Mouse (Mus musculus): ENCODE results near the gene Dydc2. TPM values are rescaled to one million over a fixed set of nuclear protein-coding genes. Genes with fewer than 3 reads are reported as not detected.

The Dydc2 gene
- polyA plus RNA-seq, 1 experiment, result not detected

DNA sequence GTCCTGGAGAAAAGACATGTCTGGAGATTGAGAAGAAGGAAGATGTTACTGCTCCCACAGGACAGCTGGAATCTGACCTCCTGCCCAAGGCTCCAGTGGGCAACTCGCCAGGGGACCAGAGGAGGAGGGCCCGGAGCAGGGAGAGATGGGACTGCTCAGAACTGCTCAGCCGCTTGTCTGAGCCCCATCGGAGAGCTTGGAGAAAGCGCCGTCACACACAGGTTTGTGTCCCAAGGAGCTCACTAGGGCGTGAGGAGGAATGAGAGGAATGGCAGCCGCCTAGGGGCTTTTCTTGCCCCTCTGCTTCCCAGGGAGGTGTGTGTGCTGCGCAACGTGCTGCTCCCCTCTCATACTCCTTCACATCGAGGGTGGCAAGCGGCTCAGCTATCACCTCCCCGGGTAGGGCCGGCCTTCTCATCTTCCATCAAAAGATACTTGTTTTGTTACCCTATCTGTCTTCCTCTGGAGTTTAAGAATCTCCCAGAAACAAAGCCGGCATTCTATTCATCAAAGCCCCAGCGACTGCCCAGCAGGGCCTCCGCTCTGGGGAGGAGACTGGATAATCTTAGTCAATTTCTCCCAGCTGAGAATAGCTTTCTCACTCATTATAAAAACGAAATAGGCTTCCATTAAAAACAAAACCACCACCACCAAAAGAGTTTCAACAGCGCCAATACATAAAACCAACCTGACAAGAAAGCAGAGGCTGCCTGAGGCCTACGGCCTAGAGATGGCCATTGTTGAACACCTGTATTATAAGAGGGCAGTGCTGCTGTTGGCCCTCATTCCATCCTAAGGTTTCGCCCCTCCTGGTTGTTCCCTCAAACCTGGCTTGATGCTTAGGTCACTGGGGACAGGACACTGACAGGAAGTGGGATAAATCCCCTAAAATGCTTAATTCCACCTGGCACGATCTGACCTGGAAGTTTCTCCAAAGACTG is 64.5 kb downstream of the Dydc2 start:
- 87% methylated on average over 22 of the region's 22 CpGs for WGBS
- no peaks in the 10 kb centered on the region for H3K36me3 ChIP-seq (ENCODE audit: control insufficient read depth, insufficient read depth, low read length)
- TF ChIP-seq CTCF (IDR thresholded peaks at IDR 0.05; ENCODE audit: extremely low read depth, insufficient read depth, insufficient read length, insufficient replicate concordance) (no peak), POLR2A (IDR thresholded peaks at IDR 0.05; ENCODE audit: low read depth, low read length) (no peak)
- no peak overlapping the region for H3K4me3 ChIP-seq (ENCODE audit: extremely low read depth, insufficient read depth, insufficient read length)
- no peak for DNase-seq (ENCODE audit: low read depth in 1 of 2, low spot score in 2 of 2)
- H3K27me3 ChIP-seq (ENCODE audit: control insufficient read depth, insufficient read depth, low read length), result no peaks in the 10 kb centered on the region
- H3K4me1 ChIP-seq (ENCODE audit: control insufficient read depth, insufficient read depth, insufficient read length), result peaks cover 7% of the 10 kb centered on the region; the same call in 1 of the 2 replicates
- H3K27ac ChIP-seq (ENCODE audit: insufficient read depth, low read length), result no peak overlapping the region

DNA sequence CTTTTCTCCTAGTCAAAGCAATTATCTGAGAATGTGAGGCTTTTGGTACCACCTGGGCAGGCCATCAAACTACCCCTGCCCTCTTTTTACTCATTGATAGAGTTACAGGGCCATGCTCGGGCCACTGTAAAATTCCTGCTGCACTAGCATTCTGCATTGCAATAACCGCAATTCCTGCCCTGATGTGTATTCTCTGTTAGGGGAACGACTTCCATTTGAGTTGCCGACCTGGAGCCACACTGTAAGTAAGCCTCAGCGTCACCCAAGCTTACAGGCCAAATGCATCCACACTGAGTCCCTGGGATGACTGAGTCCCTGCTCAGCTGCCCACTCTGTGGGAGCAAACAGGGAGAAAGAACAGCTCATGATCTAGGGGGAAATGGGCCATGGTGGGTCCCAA is 67.4 kb downstream of the Dydc2 start:
- no peaks in the 10 kb centered on the region for H3K27me3 ChIP-seq (ENCODE audit: control insufficient read depth, insufficient read depth, low read length)
- no peak overlapping the region for H3K4me3 ChIP-seq (ENCODE audit: extremely low read depth, insufficient read depth, insufficient read length)
- no peak overlapping the region for H3K27ac ChIP-seq (ENCODE audit: insufficient read depth, low read length)
- H3K36me3 ChIP-seq (ENCODE audit: control insufficient read depth, insufficient read depth, low read length), result no peaks in the 10 kb centered on the region
- no peak for DNase-seq (ENCODE audit: low read depth in 1 of 2, low spot score in 2 of 2)
- 98% methylated on average over 5 of the region's 5 CpGs for WGBS
- peaks cover 15% of the 10 kb centered on the region; the same call in 1 of the 2 replicates for H3K4me1 ChIP-seq (ENCODE audit: control insufficient read depth, insufficient read depth, insufficient read length)
- TF ChIP-seq CTCF (IDR thresholded peaks at IDR 0.05; ENCODE audit: extremely low read depth, insufficient read depth, insufficient read length, insufficient replicate concordance), result no peak
- TF ChIP-seq POLR2A (IDR thresholded peaks at IDR 0.05; ENCODE audit: low read depth, low read length), result no peak

DNA sequence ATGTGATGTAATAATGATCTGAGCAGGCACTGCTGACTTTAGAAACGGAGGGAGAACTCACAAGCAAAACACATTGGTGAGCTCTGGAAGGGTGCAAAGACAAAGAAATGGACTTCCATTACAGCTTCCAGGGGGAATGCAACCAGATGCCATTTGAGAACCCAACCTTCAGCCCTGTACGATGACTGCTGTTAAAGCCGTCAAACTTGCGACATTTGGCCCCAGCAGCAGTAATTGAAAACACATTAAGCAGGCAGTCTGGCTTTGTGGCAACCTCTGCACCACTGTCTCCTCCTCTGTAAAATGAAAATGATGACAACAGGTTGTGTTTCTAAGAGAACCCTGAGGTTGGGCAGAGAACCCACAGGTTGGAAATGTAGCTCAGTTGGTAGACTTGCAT is 68.2 kb downstream of the Dydc2 start:
- no peak for DNase-seq (ENCODE audit: low read depth in 1 of 2, low spot score in 2 of 2)
- Histone ChIP-seq H3K27me3 (ENCODE audit: control insufficient read depth, insufficient read depth, low read length) (no peaks in the 10 kb centered on the region), H3K27ac (ENCODE audit: insufficient read depth, low read length) (0 out of 2 replicates have a peak overlapping the region, but pooled peaks have one; percentile 21), H3K4me1 (ENCODE audit: control insufficient read depth, insufficient read depth, insufficient read length) (peaks cover 15% of the 10 kb centered on the region; the same call in 1 of the 2 replicates), H3K36me3 (ENCODE audit: control insufficient read depth, insufficient read depth, low read length) (no peaks in the 10 kb centered on the region), H3K4me3 (ENCODE audit: extremely low read depth, insufficient read depth, insufficient read length) (no peak overlapping the region)
- WGBS, result 87% methylated on average over 4 of the region's 4 CpGs
- TF ChIP-seq CTCF (IDR thresholded peaks at IDR 0.05; ENCODE audit: extremely low read depth, insufficient read depth, insufficient read length, insufficient replicate concordance) (no peak), POLR2A (IDR thresholded peaks at IDR 0.05; ENCODE audit: low read depth, low read length) (no peak)

DNA sequence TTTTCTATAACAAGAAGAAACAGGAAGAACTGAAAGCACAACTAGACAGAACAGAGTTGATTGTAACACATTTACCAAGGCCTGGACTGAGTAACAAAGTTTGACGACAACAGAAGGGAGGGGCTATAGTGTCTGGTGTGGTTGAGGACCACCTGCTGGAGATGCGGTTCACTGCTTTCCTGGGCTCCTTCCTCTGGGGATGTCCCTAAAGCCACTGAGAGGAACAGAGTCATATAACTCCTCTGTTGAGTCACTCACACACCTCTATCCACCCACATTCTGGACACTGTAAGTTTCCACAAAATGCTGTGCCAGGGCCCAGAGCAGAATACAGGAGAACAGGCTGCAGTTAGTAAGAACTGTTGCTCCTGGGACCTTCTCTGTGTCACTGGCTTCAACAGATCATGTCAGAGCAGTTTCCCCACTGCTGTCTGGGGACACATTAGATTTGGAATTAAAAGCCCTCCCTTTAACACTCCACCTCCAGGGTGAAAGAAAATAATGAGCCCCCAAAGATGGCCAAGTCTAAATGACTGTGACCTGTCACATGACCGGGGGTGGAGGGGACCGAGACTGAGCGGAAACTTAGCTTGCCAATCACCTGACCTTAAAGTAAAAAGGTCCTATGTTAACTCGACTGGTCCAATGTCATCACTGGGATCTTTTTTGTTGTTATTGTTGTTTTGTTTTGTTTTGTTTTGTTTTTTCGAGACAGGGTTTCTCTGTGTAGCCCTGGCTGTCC is 68.9 kb downstream of the Dydc2 start:
- DNase-seq (ENCODE audit: low read depth in 1 of 2, low spot score in 2 of 2), result peak; percentile 78 to 85
- Histone ChIP-seq H3K36me3 (ENCODE audit: control insufficient read depth, insufficient read depth, low read length) (no peaks in the 10 kb centered on the region), H3K4me3 (ENCODE audit: extremely low read depth, insufficient read depth, insufficient read length) (no peak overlapping the region), H3K27me3 (ENCODE audit: control insufficient read depth, insufficient read depth, low read length) (no peaks in the 10 kb centered on the region), H3K4me1 (ENCODE audit: control insufficient read depth, insufficient read depth, insufficient read length) (peaks cover 15% of the 10 kb centered on the region; the same call in 1 of the 2 replicates), H3K27ac (ENCODE audit: insufficient read depth, low read length) (peak overlapping the region; percentile 72)
- 45% methylated on average over 7 of the region's 7 CpGs for WGBS
- TF ChIP-seq POLR2A (IDR thresholded peaks at IDR 0.05; ENCODE audit: low read depth, low read length) (no peak), CTCF (IDR thresholded peaks at IDR 0.05; ENCODE audit: extremely low read depth, insufficient read depth, insufficient read length, insufficient replicate concordance) (no peak)

Other genes with a start within 250 kb of the Dydc2 start
- 0.42 and 0.48 TPM in 2 replicates for gene Sh2d4b, start 175.9 kb downstream of the Dydc2 start, polyA plus RNA-seq (2012; rRNA removed)
- 60.0 and 65.4 TPM in 2 replicates for gene Tspan14, start 102.4 kb downstream of the Dydc2 start, polyA plus RNA-seq (2012; rRNA removed)
- gene Fam213a, start 55.4 kb downstream of the Dydc2 start, polyA plus RNA-seq (2012; rRNA removed), result 10.5 and 22.1 TPM in 2 replicates
- not detected in 2 replicates for gene Dydc1, start 3.7 kb upstream of the Dydc2 start, polyA plus RNA-seq (2012; rRNA removed)
- 0.69 and 0.73 TPM in 2 replicates for gene Mat1a, start 35.8 kb upstream of the Dydc2 start, polyA plus RNA-seq (2012; rRNA removed)
- gene Sftpa1, start 62.6 kb upstream of the Dydc2 start, polyA plus RNA-seq (2012; rRNA removed), result not detected in 2 replicates
- not detected in 2 replicates for gene Mbl1, start 82.2 kb upstream of the Dydc2 start, polyA plus RNA-seq (2012; rRNA removed)
- not detected in 2 replicates for gene Sftpd, start 115.9 kb upstream of the Dydc2 start, polyA plus RNA-seq (2012; rRNA removed)
- gene Gm2832, start 209.6 kb upstream of the Dydc2 start, polyA plus RNA-seq (2012; rRNA removed), result not detected in 2 replicates